Comparison of ENCODE assay signal across 10 mouse cellular contexts in genomic region chr19:47152062-47152369, GRCm38 (mm10). TPM values are rescaled to one million over a fixed set of nuclear protein-coding genes. Genes with fewer than 3 reads are reported as not detected.
DNase-seq lines count a peak whose midpoint lies in the region; ATAC-seq and TF ChIP-seq lines count a peak whose summit lies in the region.
"Had no signal": no experiment of that assay in that cellular context is flagged by ENCODE, and none has a peak within 500 bp of the region (broad histone marks: within the 10 kb centered on the region; RNA-seq: fewer than 3 reads in every experiment).

No protein-coding gene starts in this region.

- H3K9ac ChIP-seq in kidney, embryonic 16.5 days (replicated peaks; ENCODE audit: low read length), result no peak overlapping the region
- no peak overlapping the region for H3K9ac ChIP-seq in embryonic facial prominence, embryonic 15.5 days
- peak overlapping the region; percentile 44; the same call in 1 of the 2 replicates for H3K9ac ChIP-seq in hindbrain, postnatal 0 days (replicated peaks; ENCODE audit: low read length)
- H3K9ac ChIP-seq in midbrain, postnatal 0 days (replicated peaks; ENCODE audit: low read length, poor library complexity, severe bottlenecking), result peak overlapping the region; percentile 44; the same call in 1 of the 2 replicates

- H3K4me3 ChIP-seq in kidney, embryonic 16.5 days (ENCODE audit: low read length), result peak overlapping the region; percentile 29
- no peak overlapping the region for H3K4me3 ChIP-seq in embryonic facial prominence, embryonic 15.5 days (replicated peaks)
- H3K4me3 ChIP-seq in hindbrain, postnatal 0 days (ENCODE audit: low read length), result peak overlapping the region; percentile 10; the same call in 1 of the 2 replicates
- peak overlapping the region; percentile 23; the same call in 1 of the 2 replicates for H3K4me3 ChIP-seq in midbrain, postnatal 0 days (ENCODE audit: low read depth, low read length)

- H3K9me3 ChIP-seq in kidney, embryonic 16.5 days (ENCODE audit: low read length), result no peaks in the 10 kb centered on the region
- H3K9me3 ChIP-seq in embryonic facial prominence, embryonic 15.5 days (replicated peaks), result no peaks in the 10 kb centered on the region
- H3K9me3 ChIP-seq in hindbrain, postnatal 0 days (ENCODE audit: low read length), result no peaks in the 10 kb centered on the region
- H3K9me3 ChIP-seq in midbrain, postnatal 0 days (ENCODE audit: low read length), result no peaks in the 10 kb centered on the region

- H3K4me1 ChIP-seq in kidney, embryonic 16.5 days (ENCODE audit: insufficient read depth, low read length), result peaks cover 6% of the 10 kb centered on the region; the same call in 1 of the 2 replicates
- peaks cover 7% of the 10 kb centered on the region for H3K4me1 ChIP-seq in embryonic facial prominence, embryonic 15.5 days
- 0 out of 2 replicates have a peak, but pooled peaks cover 4% of the 10 kb centered on the region for H3K4me1 ChIP-seq in hindbrain, postnatal 0 days (ENCODE audit: insufficient read depth, low read length)
- H3K4me1 ChIP-seq in midbrain, postnatal 0 days (ENCODE audit: insufficient read depth, low read length), result no peaks in the 10 kb centered on the region

- DNase-seq in kidney, adult 18-20 months, result no peak
- DNase-seq in hindbrain, postnatal 0 days (ENCODE audit: low spot score), result no peak
- no peak for DNase-seq in midbrain, postnatal 0 days (ENCODE audit: low spot score)
- no peak for DNase-seq in B cell, adult 2 months
- no peak for DNase-seq in MN1 (ENCODE audit: low spot score)
- no peak for DNase-seq in right cerebral cortex, postnatal 36 days (ENCODE audit: low spot score in 2 of 2)

- H3K27me3 ChIP-seq in kidney, embryonic 16.5 days (ENCODE audit: insufficient read depth, low read length), result 0 out of 2 replicates have a peak, but pooled peaks cover 2% of the 10 kb centered on the region
- H3K27me3 ChIP-seq in embryonic facial prominence, embryonic 15.5 days, result 0 out of 2 replicates have a peak, but pooled peaks cover 10% of the 10 kb centered on the region
- H3K27me3 ChIP-seq in hindbrain, postnatal 0 days (ENCODE audit: insufficient read depth, low read length), result no peaks in the 10 kb centered on the region
- H3K27me3 ChIP-seq in midbrain, postnatal 0 days (ENCODE audit: insufficient read depth, low read length), result no peaks in the 10 kb centered on the region

- no peak for ATAC-seq in kidney, embryonic 16.5 days (ENCODE audit: low FRiP score, low TSS enrichment)
- ATAC-seq in embryonic facial prominence, embryonic 15.5 days (ENCODE audit: insufficient number of reproducible peaks, low FRiP score, low TSS enrichment, low read depth), result no peak
- peak; percentile 62 for ATAC-seq in hindbrain, postnatal 0 days
- ATAC-seq in midbrain, postnatal 0 days (ENCODE audit: low FRiP score), result no peak

- H3K36me3 ChIP-seq in kidney, embryonic 16.5 days (ENCODE audit: insufficient read depth, low read length), result no peaks in the 10 kb centered on the region
- H3K36me3 ChIP-seq in embryonic facial prominence, embryonic 15.5 days, result no peaks in the 10 kb centered on the region
- H3K36me3 ChIP-seq in hindbrain, postnatal 0 days (ENCODE audit: insufficient read depth, low read length), result no peaks in the 10 kb centered on the region
- no peaks in the 10 kb centered on the region for H3K36me3 ChIP-seq in midbrain, postnatal 0 days (ENCODE audit: insufficient read depth, low read length)

- H3K4me2 ChIP-seq in kidney, embryonic 16.5 days (replicated peaks; ENCODE audit: low read depth, low read length), result peak overlapping the region; percentile 51
- peak overlapping the region; percentile 53 for H3K4me2 ChIP-seq in embryonic facial prominence, embryonic 15.5 days (replicated peaks)
- H3K4me2 ChIP-seq in hindbrain, postnatal 0 days (ENCODE audit: low read depth, low read length), result peak overlapping the region; percentile 57
- H3K4me2 ChIP-seq in midbrain, postnatal 0 days (ENCODE audit: low read depth, low read length, poor library complexity, severe bottlenecking), result peak overlapping the region; percentile 42

- 71% methylated on average over 12 of the region's 12 CpGs for WGBS in kidney, embryonic 16.5 days
- 53% methylated on average over 12 of the region's 12 CpGs for WGBS in embryonic facial prominence, embryonic 15.5 days
- WGBS in hindbrain, postnatal 0 days, result 66% methylated on average over 12 of the region's 12 CpGs
- WGBS in midbrain, postnatal 0 days, result 60% methylated on average over 12 of the region's 12 CpGs

- no peak; the same call in 1 of the 2 replicates for TF ChIP-seq CTCF in hindbrain, postnatal 0 days (IDR thresholded peaks at IDR 0.05; ENCODE audit: low read depth)
- no peak for TF ChIP-seq CTCF in midbrain, postnatal 0 days (IDR thresholded peaks at IDR 0.05)

- H3K27ac ChIP-seq in kidney, embryonic 16.5 days (ENCODE audit: low read length), result no peak overlapping the region
- no peak overlapping the region for H3K27ac ChIP-seq in embryonic facial prominence, embryonic 15.5 days (replicated peaks)
- H3K27ac ChIP-seq in hindbrain, postnatal 0 days, result peak overlapping the region; percentile 2; the same call in 1 of the 2 replicates
- H3K27ac ChIP-seq in midbrain, postnatal 0 days (ENCODE audit: low read depth, low read length), result no peak overlapping the region

RNA-seq across cellular contexts. Expression of gene Calhm3, which starts 5.5 kb away (rescaled TPM):
- polyA plus RNA-seq in kidney, embryonic 16.5 days (2015; fragmentation: Nextera tagmentation; extraction: Ambion mirVana), result not detected in 2 replicates
- polyA plus RNA-seq in embryonic facial prominence, embryonic 15.5 days (2015; fragmentation: Nextera tagmentation; extraction: Ambion mirVana), result not detected in 2 replicates
- total RNA-seq in hindbrain, postnatal 0 days (2014; rRNA removed), result not detected in 2 replicates
- not detected in 2 replicates for polyA plus RNA-seq in hindbrain, postnatal 0 days (2015; fragmentation: Nextera tagmentation; extraction: Ambion mirVana)
- 0.33 TPM in 1 of 2 replicates, not detected in the other for total RNA-seq in midbrain, postnatal 0 days (2014; rRNA removed)
- 0.22 TPM in 1 of 2 replicates, not detected in the other for polyA plus RNA-seq in midbrain, postnatal 0 days (2015; fragmentation: Nextera tagmentation; extraction: Ambion mirVana)
- total RNA-seq: megakaryocyte progenitor cell, adult 5-6 weeks had no signal

RNA-seq across cellular contexts. Expression of gene Calhm1, which starts 8.0 kb away (rescaled TPM):
- not detected in 2 replicates for polyA plus RNA-seq in kidney, embryonic 16.5 days (2015; fragmentation: Nextera tagmentation; extraction: Ambion mirVana)
- not detected in 2 replicates for polyA plus RNA-seq in embryonic facial prominence, embryonic 15.5 days (2015; fragmentation: Nextera tagmentation; extraction: Ambion mirVana)
- not detected in 2 replicates for total RNA-seq in hindbrain, postnatal 0 days (2014; rRNA removed)
- not detected in 2 replicates for polyA plus RNA-seq in hindbrain, postnatal 0 days (2015; fragmentation: Nextera tagmentation; extraction: Ambion mirVana)
- total RNA-seq in midbrain, postnatal 0 days (2014; rRNA removed), result not detected in 2 replicates
- not detected in 2 replicates for polyA plus RNA-seq in midbrain, postnatal 0 days (2015; fragmentation: Nextera tagmentation; extraction: Ambion mirVana)
- total RNA-seq: megakaryocyte progenitor cell, adult 5-6 weeks had no signal
- polyA plus RNA-seq: small intestine, adult 2 months had no signal

RNA-seq across cellular contexts. Expression of gene Calhm2, which starts 13.9 kb away (rescaled TPM):
- polyA plus RNA-seq in kidney, embryonic 16.5 days (2015; fragmentation: Nextera tagmentation; extraction: Ambion mirVana), result 8.5 and 8.7 TPM in 2 replicates
- 11.9 and 13.4 TPM in 2 replicates for polyA plus RNA-seq in embryonic facial prominence, embryonic 15.5 days (2015; fragmentation: Nextera tagmentation; extraction: Ambion mirVana)
- 0.86 and 3.1 TPM in 2 replicates for total RNA-seq in hindbrain, postnatal 0 days (2014; rRNA removed)
- 0.85 and 1.0 TPM in 2 replicates for polyA plus RNA-seq in hindbrain, postnatal 0 days (2015; fragmentation: Nextera tagmentation; extraction: Ambion mirVana)
- total RNA-seq in midbrain, postnatal 0 days (2014; rRNA removed), result 0.77 and 0.80 TPM in 2 replicates
- 0.80 and 1.0 TPM in 2 replicates for polyA plus RNA-seq in midbrain, postnatal 0 days (2015; fragmentation: Nextera tagmentation; extraction: Ambion mirVana)

RNA-seq across cellular contexts. Expression of gene Neurl1a, which starts 26.6 kb away (rescaled TPM):
- 5.5 and 6.0 TPM in 2 replicates for polyA plus RNA-seq in kidney, embryonic 16.5 days (2015; fragmentation: Nextera tagmentation; extraction: Ambion mirVana)
- 8.0 and 9.0 TPM in 2 replicates for polyA plus RNA-seq in embryonic facial prominence, embryonic 15.5 days (2015; fragmentation: Nextera tagmentation; extraction: Ambion mirVana)
- 95.4 and 114 TPM in 2 replicates for total RNA-seq in hindbrain, postnatal 0 days (2014; rRNA removed)
- 16.2 and 16.9 TPM in 2 replicates for polyA plus RNA-seq in hindbrain, postnatal 0 days (2015; fragmentation: Nextera tagmentation; extraction: Ambion mirVana)
- 66.9 and 82.4 TPM in 2 replicates for total RNA-seq in midbrain, postnatal 0 days (2014; rRNA removed)
- polyA plus RNA-seq in midbrain, postnatal 0 days (2015; fragmentation: Nextera tagmentation; extraction: Ambion mirVana), result 16.2 and 16.8 TPM in 2 replicates

Comparison
In these comparisons a context has a peak if more than half of its experiments do, and no peak if none do; other contexts are left out.
1. H3K9ac ChIP-seq: peak in hindbrain, postnatal 0 days (single experiment) and midbrain, postnatal 0 days (single experiment); none in kidney, embryonic 16.5 days (single experiment) and embryonic facial prominence, embryonic 15.5 days (single experiment).
2. Peak in every context shown above with its lines, with median percentiles within 50 percentile points of each other: H3K4me2 ChIP-seq.